Mouse (Mus musculus): ENCODE data around the gene Grhl3.
"Not testable (repeated sequence)": the region's sequence is repeated elsewhere in the genome, so short reads cannot be mapped to it uniquely, and the experiment has no call there.

Grhl3 gene

DNA sequence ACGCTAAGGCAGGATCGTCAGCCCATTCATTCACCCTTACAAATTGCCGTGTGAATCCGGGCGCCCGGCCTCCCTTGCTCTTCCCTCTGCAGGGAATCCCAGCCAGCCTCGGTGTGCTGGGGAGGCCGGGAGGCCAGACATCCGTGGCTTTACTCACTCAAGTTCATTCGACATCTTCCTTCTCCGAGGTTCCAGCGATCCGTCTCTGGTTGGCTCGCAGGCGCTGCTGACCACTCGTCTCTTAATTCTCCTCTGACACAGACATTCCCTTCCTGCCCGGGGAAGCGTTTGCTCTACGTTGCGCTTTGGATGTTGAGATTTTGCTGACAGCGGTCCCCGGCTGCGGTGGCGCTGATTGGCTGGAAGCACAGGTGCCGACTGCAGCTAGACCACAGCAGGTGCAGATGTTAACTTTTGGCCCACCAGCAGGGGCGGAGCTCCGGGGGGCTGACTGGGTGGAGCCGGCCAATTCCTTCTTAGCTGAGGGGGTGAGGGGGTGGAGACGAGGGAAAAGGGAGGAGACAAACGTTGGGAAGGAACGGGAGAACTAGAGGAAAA lies at the start of gene Grhl3:
Grhl3 (minus strand) TSS at position 380 of the 558 bp plus-strand sequence.
- peak; percentile 69 for ATAC-seq (ENCODE audit: low TSS enrichment)

DNA sequence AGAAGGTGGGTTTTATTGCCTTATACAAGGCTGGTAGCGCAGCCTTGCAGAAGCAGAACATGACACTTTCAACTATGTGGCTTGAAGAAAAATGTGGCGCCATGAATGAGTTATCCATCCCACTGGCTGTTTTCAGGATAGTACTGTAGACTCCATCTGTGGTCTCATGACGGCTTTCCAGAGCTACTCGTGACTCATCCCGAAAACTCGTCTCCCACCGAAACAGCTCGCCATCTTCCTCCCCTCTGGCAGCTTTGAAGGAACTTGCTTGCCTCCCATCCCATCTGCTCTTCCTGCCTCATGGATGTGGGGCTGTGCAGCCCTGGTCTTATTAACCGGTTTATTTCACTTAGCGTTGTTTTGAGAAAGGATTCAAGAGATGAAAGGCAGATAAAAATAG lies 48.9 kb upstream of the Grhl3 start:
- ATAC-seq (ENCODE audit: low TSS enrichment), result peak; percentile 57; the same call in 1 of the 2 replicates

DNA sequence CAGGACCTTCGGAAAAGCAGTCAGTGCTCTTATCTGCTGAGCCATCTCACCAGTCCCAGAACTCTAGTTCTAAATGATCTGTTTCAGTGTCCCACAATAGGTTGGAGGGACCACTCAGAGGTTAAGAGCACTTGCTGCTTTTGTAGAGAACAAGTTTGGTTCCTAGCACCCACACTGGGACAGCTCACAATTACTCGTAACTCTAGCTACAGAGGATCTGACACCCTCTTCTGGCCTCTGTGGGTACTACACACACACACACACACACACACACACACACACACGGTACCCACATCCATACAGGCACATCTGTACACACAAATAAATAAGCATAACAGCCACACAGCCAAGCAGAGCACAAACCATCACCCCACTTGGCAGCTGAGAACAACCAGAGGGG lies 47.0 kb upstream of the Grhl3 start:
- ATAC-seq (ENCODE audit: low TSS enrichment), result no peak

DNA sequence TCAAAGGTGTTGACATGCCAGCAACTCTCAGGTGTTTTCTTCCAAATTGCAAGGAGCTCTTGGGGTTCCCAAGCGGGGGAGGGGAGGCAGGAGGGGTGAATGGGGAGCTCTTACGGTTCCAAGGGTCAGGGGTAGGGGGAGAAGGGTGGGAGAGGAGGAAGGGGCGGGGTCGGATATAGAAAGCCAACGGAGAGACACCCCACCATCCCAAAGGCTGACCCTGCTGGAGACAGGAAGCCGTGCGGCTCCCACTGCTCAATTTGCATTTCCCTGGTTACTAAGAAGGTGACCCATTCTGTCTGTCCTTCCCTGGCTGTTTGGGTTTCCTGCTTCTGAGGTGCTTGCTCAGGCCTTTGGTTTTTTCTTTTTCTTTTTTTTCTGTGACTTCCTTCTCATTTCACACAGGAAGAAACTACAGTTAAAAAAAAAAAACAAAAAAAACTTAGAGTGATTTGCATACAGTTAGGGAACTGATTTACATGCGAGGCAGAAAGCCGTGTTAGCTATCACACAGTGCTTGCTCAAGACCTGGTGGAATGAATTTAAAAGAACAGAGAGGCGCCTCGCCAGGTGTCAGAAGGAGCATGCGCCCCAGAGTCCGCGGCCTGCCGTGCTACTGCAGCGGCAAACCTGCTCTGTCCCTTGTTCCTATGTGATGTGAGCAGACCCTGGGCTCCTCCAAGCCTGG lies 44.5 kb upstream of the Grhl3 start:
- ATAC-seq (ENCODE audit: low TSS enrichment), result no peak

DNA sequence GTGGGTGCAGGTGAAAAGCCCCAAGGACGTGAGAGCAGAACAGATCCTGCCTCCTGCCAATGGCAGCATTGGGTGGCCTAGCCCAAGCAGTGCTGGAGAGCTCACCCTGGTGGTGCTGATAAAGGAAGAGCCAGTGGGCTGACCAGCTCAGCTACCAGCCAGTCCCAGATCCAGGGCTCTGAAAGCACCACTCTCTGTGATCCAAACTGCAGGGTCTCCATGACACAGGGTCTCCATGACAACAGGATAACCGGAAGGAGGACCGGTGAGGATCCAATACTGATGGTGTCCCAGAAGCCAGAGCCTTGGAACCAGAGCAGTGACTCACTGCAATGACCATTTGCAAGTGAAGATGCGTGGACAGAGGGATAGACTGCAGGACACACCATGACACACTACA lies 43.6 kb upstream of the Grhl3 start:
- no peak for ATAC-seq (ENCODE audit: low TSS enrichment)

DNA sequence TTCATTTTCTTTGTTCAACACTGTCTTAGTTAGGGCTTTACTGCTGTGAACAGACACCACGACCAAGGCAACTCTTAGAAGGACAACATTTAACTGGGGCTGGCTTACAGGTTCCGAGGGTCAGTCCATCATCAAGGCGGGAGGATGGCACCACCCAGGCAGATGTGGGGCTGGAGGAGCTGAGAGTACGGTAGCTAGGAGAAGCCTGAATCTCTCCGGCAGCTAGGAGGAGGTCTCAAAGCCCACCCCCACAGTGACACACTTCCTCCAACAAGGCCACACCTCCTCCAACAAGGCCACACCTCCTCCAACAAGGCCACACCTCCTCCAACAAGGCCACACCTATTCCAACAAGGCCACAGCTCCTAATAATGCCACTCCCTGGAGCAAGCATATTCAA lies 41.9 kb upstream of the Grhl3 start:
- not testable (repeated sequence) for ATAC-seq (ENCODE audit: low TSS enrichment)

DNA sequence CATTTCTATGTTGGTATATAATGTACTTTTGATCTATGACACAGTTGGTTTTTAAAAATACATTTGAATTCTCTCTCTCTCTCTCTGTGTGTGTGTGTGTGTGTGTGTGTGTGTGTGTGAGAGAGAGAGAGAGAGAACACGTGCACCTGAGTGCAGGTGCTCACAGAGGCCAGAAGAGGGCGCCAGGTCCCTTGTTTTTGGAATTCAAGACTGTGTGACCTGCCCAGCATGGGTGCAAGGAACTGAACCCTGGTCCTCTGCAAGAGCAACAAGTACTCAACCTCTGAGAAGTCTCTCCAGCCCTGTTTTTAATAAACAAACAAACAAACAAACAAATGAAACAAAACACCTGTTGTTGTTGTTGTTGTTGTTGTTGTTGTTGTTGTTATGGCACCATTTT lies 36.6 kb upstream of the Grhl3 start:
- no peak for ATAC-seq (ENCODE audit: low TSS enrichment)

DNA sequence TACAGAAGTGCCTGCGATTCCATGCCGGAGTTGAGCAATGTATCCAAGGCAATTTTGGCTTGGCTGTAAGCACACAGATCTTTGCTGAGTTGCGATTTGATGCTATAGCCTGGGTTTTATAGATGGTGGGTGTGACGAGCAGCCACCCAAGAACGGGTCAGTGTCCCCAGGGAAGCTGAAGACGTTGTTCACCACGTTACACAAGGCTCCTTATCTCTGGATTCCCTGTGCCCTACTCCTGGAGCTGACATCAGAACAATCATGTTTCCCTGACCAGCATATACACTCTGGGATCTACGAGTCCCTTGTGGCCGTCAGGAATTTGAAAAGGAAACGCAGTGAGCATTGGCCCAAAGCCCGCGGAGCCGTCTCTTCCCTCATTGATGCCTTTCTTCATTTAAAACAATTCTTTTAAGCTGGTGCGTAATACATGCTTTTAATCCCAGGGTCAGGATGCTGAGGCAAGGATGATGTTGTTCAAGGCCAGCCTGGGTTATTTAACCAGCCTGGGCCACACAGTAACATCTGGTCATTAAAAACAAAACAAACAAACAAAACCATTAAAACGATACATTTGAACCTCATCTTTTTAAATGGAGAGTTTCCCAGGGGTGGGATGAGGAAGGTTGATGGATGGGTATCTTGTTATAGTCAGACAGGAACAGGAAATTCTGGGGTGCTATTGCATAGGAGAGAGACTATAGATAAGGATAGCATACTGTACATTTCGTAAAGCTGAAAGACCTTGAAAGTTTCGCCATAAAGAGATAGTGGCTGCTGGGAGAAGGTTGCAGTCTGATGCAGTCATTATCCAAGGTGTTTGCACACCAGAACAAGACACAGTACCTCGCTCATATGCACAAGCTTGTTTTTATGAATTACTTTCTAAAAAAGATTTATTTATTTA lies 34.8 kb upstream of the Grhl3 start:
- no peak for ATAC-seq (ENCODE audit: low TSS enrichment)

- no peak for ATAC-seq (ENCODE audit: low TSS enrichment)
Measured at GRCm38 (mm10) chr4:135606271-135606670, 32.8 kb upstream of the Grhl3 start.

DNA sequence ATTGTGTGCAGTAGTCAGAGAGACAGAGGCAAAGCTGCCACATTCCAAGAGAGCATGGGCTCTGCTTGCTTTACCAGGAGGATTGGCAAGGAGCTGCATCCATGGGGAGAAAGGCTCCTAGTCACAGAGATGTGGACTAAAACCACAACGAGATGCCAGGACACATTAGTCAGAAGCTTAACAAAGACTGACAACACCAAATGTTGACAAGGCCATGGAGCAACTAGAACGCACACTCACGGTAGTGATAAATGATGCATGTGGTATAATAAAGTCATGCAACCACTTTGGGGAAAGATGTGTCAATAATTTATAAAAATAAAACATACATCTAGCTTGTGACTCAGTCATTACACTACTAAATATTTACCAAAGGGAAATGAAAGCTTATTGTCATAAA lies 28.1 kb upstream of the Grhl3 start:
- no peak for ATAC-seq (ENCODE audit: low TSS enrichment)

DNA sequence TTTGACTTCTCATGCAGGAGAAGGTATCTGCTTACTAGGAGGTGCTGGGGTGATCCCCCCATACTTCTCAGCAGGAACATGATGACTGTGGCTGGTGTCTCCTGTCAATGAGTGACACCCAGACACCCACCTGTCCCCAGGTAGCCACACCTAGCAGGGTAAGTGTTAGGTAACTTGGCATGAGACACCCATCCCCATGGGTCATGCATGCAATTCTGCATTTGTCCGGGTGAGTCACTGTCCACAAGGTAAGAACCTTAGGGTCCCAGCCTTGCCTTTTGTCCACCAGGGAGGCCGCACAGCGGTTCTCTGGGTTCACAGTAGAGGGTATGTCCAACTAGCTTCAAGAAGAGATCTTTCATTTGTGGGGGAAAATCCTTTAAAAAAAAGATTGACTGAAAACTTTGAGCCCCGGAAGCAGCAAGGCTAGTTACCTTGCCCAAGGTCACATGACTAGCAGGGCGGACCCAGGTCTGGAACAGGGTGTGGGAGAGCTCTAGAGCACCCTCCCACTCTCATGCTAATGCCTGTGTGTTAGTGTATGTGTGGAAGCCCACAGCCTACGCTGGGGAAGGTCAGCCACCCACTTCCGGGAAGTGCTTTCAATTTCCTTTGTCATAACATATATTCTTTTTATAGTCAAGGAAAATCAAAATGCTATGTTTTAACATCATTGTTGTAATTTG lies 26.2 kb upstream of the Grhl3 start:
- ATAC-seq (ENCODE audit: low TSS enrichment), result no peak

DNA sequence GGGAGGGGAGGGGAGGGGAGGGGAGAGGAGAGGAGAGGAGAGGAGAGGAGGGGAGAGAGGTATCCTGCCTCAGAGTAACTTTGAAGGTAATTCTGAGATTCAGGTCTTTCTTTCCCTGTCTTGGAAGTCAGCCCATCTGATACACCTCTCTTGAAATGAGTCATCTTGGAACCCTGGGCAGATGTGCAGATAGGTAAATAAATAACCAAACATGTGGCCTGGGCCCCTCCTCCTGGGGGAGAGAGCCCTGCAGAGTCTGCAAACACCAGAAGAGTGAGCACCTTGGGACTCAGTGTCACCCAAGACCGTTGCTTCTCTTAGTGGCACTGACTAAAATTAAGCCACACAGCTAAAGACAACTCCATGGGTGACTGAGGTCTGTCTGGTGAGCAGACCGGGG lies 25.6 kb upstream of the Grhl3 start:
- ATAC-seq (ENCODE audit: low TSS enrichment), result no peak

DNA sequence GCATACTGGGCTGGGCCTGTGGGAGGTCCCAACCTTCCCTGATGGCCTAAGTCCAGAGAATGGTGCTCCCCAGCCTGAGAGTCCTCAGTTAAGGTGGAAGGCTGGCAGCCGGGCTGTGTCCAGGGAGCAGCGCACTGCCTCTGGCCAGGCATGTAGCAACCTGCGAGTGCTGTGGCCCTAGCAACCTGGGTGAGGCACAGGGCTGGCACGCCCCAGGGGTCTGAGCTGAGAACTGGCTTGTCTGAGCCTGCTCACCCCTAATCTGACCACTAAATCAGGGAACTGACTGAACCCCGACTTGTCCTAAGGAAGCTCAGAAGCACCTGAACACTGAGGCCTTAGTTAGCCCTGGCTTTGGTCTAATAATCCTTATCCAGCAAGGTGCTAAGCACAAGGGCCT lies 24.1 kb upstream of the Grhl3 start:
- ATAC-seq (ENCODE audit: low TSS enrichment), result no peak

- no peak for ATAC-seq (ENCODE audit: low TSS enrichment)
Measured at GRCm38 (mm10) chr4:135595943-135596342, 22.5 kb upstream of the Grhl3 start.

- ATAC-seq (ENCODE audit: low TSS enrichment), result no peak
Measured at GRCm38 (mm10) chr4:135591610-135592304, 18.3 kb upstream of the Grhl3 start.

DNA sequence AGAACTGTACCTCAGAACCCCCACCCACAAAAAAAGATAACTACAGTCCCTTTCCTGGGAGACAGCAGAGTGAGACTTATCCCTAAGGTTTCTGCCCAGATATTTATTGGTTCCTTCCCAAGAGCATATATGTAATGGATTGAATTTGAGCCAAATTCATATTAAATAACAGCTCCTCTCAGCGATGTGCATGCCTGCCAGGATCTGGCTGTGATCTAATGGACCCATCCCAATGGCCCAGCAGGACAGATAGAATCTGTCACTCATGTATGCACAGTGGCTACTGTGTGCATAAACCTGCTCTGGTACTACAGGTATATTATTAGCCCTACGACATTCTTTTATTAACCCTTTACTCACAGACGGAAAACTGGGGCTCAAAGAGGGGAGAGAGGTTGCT lies 17.7 kb upstream of the Grhl3 start:
- no peak for ATAC-seq (ENCODE audit: low TSS enrichment)

DNA sequence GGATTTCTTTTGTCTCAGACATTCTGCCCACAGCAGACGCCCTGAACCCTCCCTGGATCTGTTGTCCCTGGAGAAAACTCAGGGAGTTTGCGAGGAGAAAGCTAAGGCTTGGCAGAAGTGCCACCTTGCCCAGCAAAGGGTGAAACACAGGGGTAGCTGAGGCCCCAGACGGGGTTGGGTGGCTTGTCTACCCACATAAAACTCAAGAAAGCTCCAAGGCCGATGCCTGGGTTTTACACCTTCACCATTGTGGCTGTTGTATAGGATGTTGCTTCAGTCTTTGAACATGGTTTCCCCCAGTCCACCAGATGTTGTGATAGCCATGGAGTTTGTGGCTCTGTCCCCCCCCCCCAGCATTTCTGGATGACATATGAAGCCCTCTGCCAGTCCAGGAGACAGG lies 11.4 kb upstream of the Grhl3 start:
- ATAC-seq (ENCODE audit: low TSS enrichment), result no peak

DNA sequence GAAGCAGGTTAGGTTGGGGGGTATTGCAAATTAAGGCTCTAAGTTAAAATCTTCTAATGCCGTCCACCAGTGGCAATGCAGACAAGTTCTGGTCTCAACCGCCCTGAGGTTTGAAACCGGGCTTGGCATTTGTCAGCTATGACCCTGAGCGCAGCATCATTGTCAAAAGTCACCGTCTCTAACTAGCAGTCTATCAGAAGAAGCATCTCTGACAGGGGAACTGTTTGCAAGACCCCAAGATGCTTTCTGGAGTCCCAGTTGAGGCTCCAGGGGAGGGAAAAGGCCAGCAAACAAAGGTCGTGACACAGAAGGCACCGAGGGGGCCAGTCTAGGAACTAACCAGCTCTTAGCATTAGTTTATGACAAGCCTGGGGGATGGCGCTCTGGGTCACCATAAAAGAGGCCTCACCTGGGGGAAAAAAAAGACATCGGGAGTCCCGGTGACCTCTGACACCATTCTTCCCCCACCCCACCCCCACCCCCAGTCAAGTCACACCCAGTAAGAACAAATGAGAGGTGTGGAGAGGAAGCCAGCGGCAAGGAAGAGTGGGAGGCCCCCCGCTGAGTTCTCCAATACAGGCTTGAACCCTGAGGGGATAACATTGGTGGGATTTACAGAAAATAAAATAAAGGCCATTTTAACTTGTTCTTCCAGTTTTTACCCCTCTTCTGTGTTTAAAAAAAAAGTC lies 7.9 kb upstream of the Grhl3 start:
- no peak for ATAC-seq (ENCODE audit: low TSS enrichment)

- ATAC-seq (ENCODE audit: low TSS enrichment), result no peak
Measured at GRCm38 (mm10) chr4:135579695-135580094, 6.3 kb upstream of the Grhl3 start.

DNA sequence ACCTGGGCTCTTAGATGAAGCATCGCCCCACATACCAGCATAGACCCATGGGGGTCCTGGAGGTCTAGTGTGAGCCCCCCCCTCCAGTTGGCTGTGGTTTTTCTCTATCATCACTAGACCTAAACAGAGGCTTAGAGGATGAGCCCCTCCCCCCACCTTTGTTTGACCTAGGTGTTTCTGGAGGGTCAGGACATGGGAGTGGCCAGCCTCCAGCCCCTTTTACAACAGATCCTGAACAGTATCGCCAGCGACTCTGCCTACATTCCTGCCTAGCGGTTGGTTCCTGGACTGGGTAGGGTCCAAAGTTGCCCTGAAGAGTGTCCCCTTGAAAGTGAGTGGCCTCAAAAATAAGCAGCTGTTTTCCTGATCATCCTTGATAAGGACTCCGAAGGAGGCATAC lies 5.1 kb upstream of the Grhl3 start:
- ATAC-seq (ENCODE audit: low TSS enrichment), result no peak

Data from frontal cortex, adult (tissue).